Mouse (Mus musculus) mature B cell (primary cell): Measurements from ENCODE around the gene D5Ertd579e.

Source experiments
- in situ Hi-C: fragments of 300-500 bp; cut with MboI; formaldehyde crosslinking; loops from 2 replicates; pipeline ENCODE4 v1.14.3; 2019

D5Ertd579e gene

DNA sequence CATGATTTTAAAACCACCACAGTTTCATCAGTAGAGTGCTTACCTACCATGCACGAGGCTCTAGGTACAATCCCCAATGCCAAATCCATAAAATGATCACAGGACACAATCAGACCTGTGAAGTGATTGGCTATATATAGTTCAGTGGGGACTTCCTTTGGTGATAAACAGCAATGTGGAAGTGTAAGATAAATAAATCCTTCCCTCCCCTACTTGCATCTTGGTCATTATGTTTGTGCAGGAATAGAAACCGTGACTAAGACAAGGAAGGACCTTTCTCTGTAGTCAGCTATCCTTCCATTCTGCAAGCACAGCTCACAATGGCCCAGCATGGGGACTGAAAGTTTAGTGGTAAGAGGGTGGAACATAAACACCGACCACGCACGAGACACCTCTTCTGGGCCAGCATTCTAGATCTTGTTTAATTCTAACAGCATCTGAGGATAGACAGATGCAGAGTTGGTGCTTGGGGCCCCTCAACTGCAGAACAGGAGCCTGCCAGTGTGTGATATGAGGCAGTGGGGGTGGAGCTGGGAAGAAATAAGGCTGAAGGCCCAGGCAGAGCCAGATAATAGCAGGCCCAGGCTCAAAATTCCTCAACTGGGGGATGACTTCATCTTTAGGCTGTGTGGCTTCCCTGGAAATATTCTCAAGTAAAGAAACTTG lies 25.0 kb upstream of the D5Ertd579e start:
- in situ Hi-C loops, result no loop called here

DNA sequence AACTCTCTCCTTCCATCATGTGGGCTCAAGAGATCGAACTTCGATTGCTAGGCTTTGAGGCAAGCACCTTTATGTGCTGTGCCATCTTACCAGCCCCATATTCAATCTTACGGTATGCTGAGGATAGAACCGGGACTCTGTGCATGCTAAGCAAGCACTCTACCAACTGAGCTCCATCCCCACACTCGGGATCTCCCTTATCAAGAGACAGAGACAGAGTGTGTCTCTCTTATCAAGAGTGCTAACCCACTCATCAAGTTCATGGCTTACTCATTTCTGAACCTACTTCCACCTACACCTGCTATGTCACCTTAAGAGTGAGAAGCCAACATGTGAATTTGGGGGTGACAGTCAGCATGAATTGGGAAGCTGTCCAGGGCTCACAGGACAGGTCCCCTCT lies 24.4 kb upstream of the D5Ertd579e start:
- in situ Hi-C loops, result no loop called here

DNA sequence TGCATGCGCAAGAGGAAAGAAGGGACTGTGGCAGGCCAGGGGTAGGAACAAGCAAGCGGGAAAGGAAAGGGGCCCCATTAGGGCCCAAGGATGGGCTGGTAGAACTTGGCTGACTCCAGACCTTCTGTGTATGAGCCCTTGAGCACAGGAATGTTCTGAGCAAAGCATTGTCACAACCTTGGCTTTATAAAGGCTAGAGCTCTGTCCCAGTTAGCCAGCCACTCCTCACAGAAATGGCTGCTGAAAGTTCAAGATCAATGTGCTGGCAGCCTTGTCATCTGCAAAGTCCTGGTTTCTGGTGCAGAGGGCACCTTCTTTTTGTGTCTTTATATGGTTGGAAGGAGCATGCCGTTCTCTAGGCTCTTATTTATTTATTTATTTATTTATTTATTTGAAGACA lies 23.8 kb upstream of the D5Ertd579e start:
- in situ Hi-C loops, result no loop called here

GRCm38 (mm10) chr5:36719135-36719534 lies 23.3 kb upstream of the D5Ertd579e start:
- in situ Hi-C loops, result no loop called here

GRCm38 (mm10) chr5:36717889-36718288 lies 22.1 kb upstream of the D5Ertd579e start:
- in situ Hi-C loops, result no loop called here

DNA sequence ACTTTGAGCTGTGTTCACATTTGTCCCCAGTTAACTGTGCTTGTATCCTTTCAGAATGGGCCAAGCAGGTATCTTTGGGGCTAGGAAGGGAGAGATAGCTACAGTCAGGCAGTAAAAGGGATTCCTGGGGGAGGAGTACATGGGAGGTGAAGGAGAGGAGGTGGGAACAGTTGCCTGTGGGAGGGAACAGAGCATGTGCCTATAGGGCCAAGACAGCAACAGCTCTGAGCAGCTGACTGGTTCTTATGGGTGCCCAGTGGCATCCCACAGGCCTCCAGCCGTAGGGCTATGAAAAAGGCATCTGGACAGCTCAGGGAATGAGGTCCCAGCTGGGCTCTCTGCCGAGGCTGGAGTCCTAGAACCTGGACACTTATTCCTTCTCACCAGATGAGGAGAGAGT lies 21.0 kb upstream of the D5Ertd579e start:
- in situ Hi-C loops, result no loop called here

GRCm38 (mm10) chr5:36714832-36715231 lies 19.0 kb upstream of the D5Ertd579e start:
- in situ Hi-C loops, result no loop called here

DNA sequence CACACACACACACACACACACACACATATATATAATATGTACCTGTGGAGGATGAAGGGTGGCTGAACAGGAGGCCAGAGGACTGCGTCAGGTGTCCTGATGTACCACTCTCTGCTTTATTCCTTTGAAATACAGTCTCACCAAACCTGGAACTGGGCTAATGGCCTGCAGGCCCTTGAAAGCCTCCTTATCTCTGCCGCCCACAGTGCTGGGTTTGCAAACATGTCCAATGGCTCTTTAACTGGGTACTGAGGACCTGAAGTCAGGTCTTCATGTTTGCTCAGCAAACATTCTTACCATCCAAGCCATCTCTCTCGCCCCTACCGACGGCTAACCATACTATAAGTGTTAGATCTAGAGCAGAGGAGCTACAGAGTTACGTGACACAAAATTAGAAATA lies 17.9 kb upstream of the D5Ertd579e start:
- in situ Hi-C loops, result no loop called here

- in situ Hi-C loops, result no loop called here
Observed at GRCm38 (mm10) chr5:36712553-36713534, 17.0 kb upstream of the D5Ertd579e start.

GRCm38 (mm10) chr5:36711863-36712262 lies 16.0 kb upstream of the D5Ertd579e start:
- in situ Hi-C loops, result no loop called here

GRCm38 (mm10) chr5:36705792-36706191 lies 10.0 kb upstream of the D5Ertd579e start:
- in situ Hi-C loops, result no loop called here

GRCm38 (mm10) chr5:36705390-36705789 lies 9.6 kb upstream of the D5Ertd579e start:
- in situ Hi-C loops, result no loop called here

GRCm38 (mm10) chr5:36704684-36705083 lies 8.9 kb upstream of the D5Ertd579e start:
- in situ Hi-C loops, result no loop called here

DNA sequence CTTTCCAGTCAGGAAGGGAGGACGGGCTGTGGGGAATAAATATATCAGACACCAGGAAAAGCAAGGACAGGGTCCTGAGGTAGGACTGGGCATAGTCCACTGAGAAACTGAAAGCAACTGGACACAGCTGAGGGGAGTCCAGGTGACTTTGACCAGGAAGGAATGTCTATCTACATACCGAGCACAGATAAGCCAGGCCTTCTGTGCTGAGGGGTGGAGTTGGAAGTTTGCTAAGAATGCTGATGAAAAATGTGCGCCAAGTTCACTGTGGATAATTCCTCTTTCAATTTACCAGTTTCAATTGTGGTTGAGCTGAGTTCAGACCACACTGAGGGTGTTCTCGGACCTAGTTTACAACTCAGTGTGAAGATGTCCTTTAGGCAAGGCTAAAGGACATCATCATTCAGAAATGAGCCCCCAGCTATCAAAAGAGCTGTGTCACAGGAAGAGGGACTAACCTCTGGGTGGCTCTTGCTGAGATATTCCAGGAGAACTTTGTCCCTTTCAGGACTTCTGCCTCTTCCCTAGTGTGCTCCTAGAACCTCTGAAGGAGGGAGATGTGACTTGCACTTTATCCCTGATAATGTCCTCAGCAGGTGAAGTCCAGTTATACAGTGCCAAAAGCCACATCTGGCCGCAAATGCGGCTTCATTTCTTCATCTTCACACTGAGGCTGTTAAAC lies 5.3 kb upstream of the D5Ertd579e start:
- in situ Hi-C loops, result no loop called here

GRCm38 (mm10) chr5:36698689-36699088 lies 2.9 kb upstream of the D5Ertd579e start:
- in situ Hi-C loops, result no loop called here

- in situ Hi-C loops, result no loop called here
Observed at GRCm38 (mm10) chr5:36698067-36698670, 2.3 kb upstream of the D5Ertd579e start.

DNA sequence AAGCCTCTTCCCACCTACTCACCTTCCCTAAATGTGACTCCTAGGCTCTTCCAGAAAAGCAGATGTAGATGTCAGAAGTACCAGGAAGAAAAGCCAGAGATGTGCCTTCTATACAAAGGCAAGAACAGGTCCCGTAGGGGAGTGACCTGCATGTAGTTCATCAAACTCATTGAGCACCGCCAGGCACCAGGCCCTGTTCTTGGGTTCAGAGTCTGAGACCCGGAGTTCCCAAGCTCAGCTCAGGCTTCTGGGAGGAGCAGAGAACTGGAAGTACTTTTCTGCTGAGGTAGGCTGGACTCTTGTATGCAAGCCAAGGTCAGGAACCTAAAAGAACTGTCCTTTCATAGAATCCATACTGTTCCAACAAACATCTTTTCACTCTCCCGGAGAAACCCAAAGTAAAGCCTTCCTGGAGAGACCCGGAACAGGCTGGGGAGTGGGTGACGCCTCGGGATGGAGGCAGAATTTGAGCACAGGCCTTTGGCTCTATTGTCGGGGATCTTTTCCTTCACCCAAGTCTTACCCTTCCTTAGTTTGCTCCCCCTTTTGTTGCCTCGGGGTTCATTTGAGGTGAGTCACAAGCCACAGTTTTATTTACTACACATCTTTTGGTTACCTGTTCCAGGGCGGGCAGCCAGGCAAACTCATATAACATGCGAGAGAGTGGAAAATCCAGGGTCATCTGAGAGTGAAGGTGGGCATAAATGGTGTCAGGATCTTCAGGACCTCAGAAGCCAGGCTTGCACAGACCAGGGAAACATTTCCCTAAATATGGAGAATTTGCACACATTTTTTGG lies 878 bp upstream of the D5Ertd579e start:
- in situ Hi-C loops, result no loop called here

- in situ Hi-C loops, result no loop called here
Observed at GRCm38 (mm10) chr5:36695005-36695404, 819 bp downstream of the D5Ertd579e start.

DNA sequence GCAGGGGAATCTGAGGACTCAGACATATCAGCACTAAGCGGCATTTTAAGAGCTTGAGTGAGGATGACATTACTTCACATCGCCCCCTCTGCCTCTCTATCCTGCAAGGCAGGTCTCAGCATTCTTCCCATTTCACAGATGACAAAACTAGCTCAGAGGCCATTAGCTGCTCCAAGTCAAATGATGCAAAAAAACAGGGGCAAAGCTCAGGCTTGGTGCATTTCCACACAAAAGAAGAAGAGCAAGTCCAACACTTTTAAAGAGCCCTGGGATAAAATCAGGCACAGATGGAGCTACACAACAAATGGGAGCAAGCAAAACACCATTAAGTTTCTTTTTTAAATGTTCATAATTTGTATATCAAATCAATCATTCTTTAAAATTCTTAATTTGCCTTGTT lies 2.2 kb downstream of the D5Ertd579e start:
- in situ Hi-C loops, result no loop called here

- in situ Hi-C loops, result no loop called here
Observed at GRCm38 (mm10) chr5:36691423-36691822, 4.4 kb downstream of the D5Ertd579e start.

- in situ Hi-C loops, result no loop called here
Observed at GRCm38 (mm10) chr5:36685170-36685569, 10.7 kb downstream of the D5Ertd579e start.
